Mouse (Mus musculus) mouse trophoblast stem cell (cell line): ENCODE data around the gene Grap2.

ENCODE experiments used
- in situ Hi-C, 2 experiments: fragments of 300-500 bp; cut with MseI, MboI; formaldehyde crosslinking; loops; 2 replicates in 1 of 2; 3 replicates in 1 of 2; pipeline ENCODE4 v1.15.1; 2025

Gene Grap2

DNA sequence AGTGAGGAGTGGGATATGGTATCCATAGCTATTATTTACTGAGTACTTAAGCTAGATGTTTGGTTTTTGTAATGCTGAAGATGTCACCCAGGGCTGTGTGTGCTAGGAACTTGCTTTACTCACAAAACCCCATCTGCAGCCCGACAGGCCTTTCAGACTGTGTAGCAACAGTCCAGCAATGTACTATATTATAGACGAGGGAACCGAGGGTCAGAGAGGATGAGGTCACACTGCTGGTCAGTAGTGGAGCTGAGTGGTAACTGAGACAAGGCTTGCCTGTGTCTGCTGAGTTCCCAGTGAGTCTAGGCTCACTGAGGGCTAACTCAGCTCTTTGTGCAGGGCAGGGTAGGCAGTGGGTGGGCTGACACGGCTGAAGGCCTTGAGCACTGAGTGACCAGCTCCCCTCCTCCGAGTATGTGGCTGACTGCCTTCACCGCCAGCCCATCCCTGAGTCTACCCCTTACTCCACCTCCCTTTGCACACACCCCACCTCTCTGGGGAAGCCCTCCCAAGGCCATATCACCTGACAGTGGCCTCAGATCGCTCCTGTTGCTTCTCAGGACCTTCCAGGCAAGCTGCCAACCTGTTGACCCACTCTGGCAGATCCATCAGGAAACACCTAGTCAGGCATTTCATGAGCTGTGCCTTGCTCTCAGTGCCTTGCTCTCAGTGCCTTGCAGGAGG is 108.1 kb downstream of the Grap2 start:
- in situ Hi-C loops: no loop called here

DNA sequence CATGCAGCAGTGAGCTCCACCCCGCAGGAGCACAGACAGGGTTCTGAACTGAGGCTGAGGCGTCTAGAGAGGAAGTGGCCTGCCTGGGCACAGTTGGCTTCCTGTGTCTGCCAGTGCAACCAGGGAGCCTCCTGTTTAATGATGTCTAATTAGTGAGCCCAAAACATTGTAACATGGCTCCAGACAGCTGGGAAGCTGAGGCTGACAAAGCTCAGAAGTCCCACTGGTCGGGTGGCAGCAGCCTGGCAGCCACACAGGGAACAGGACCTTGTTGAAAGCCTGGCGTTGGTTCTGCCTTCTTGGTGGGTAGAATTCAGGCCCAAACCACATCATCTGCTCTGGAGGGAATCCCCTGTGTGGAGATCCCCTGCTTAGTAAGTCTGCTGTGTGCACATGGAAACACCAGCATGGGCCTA is 109.1 kb downstream of the Grap2 start:
- in situ Hi-C loops: no loop called here

DNA sequence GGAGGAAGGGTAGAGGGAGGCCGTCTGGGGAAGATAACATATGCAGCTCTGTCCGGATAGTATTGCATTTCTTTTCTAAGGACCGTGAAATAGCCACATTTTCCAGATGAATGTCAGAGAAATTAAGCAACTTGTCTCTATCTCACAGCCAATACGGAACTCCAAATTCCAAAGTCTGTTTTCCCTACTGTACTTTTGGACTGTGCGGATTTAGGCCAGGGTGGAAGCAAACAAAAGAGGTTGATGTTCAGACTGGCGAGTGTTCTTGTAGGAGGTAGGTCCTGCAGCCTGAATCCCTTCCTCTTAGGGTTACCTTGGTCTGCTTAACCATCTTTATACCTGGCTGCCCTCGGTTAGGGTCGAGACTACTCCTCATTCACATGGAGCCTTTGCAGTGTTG is 109.9 kb downstream of the Grap2 start:
- in situ Hi-C loops: no loop called here

DNA sequence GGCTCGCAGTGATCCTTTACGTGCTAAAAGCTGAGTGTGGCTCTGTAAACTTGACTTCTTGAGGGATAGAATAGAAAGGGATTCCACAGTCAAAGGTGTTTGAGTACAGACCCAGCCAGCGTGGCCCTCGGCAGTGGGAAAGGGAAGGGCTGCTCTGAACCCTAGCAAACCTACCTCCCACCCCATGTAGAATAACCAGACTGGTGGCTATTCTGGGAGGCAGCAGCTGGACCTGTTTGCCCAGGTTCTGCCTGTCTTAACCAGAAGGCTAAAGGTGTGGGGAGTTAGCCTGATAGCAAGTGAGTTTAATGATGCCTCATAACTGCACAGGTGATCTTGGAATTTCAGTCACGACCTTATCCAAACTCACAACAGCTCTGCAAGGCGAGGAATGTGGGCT is 110.8 kb downstream of the Grap2 start:
- in situ Hi-C loops: no loop called here

DNA sequence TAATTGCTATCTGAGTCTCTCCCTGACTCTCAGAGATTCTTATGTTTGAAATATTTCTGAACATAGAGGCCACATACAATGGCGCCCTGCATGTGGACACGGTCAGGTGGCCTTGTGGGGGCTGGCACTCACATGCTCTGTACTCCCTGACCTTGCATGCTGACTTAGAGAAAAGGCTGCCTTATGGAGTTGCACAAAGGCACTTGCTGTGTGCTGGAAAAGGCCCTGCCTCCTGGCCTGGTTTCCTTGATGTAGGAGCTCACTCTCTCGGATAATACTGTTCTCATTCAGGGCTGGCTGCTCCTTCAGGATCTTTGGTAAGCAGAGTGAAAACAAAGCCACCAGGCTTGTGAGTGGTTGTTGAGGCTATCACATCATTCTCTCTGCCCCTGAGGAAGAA is 111.6 kb downstream of the Grap2 start:
- in situ Hi-C loops: no loop called here

DNA sequence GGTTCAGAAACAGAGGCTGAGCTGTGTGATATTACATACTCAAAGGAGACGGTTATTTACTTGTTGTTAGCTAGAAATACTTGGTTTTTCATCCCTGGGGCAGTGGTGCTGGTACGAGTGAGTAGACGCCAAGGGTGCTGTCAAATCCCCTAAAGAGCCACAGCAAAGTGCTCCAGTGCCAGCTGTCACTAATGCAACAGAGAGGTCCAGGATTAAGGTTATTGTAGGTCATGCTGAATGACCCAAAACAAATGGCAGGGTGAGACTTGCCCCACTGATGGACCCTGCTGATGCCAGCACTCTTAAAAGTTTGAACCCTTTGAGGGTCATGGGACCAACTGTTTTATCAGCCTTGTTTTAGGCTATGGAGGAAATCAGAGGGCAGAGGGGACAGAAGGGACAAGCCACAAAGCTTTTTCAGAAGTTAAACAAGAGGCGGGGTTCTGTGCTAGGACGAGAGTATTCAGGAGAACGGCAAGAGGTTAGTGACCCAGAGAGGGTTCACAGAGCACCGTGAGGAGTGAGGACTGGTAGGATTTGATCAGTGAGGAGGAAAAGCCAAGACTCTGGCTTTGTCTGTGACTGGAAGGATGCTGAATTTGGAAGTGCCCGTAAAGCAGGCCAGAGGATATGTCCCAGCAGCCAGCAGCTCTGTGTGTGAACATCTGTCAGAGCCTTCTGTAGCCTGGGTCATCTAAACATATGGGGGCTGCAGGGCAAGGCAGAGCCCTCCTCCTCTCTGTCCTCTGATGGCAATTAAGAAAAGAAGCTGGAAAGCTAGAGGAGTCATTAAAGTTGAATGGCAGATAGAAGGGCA is 112.6 kb downstream of the Grap2 start:
- in situ Hi-C loops: loop anchor here in 1 of 2 experiments (5.0 kb wide), 2 partner anchors 43 to 418 kb away; no protein-coding TSS in a partner anchor

DNA sequence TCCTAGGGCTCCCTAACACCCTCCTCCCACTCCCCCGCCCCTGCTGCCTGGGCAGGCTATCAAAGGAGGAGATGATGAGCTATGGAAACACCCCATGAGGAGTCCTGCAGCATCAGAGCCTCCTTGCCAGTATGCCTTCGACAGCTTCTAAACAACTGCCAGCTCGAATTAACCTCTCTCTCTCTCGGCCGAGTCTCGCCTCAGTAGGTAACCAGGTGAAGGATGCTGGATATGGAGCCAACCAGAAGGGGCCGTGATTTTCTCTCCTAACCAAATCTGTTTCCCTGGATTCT is 113.2 kb downstream of the Grap2 start:
- in situ Hi-C loops: loop anchor here in 1 of 2 experiments (5.0 kb wide), 2 partner anchors 43 to 418 kb away; no protein-coding TSS in a partner anchor

DNA sequence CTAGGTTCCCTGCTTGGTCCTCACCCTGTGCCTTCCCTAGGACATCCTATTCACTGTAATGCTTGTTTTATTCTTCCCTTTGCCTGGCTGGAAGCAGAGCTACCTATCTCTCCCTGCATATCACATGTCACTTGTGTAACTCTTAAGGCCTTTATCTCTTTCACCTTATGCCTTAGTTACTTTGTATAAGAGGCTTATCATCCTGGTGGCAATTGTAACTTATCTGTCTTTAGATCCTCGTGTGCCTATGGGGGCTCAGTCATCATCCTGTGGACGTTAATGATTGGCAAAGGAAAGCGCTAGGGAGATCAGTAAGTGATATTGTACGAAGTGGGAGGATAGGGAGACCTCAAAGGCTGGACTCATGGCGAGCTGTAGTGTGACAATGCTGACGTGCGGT is 116.1 kb downstream of the Grap2 start:
- in situ Hi-C loops: loop anchor here in 1 of 2 experiments (5.0 kb wide), 2 partner anchors 46 to 421 kb away; no protein-coding TSS in a partner anchor

DNA sequence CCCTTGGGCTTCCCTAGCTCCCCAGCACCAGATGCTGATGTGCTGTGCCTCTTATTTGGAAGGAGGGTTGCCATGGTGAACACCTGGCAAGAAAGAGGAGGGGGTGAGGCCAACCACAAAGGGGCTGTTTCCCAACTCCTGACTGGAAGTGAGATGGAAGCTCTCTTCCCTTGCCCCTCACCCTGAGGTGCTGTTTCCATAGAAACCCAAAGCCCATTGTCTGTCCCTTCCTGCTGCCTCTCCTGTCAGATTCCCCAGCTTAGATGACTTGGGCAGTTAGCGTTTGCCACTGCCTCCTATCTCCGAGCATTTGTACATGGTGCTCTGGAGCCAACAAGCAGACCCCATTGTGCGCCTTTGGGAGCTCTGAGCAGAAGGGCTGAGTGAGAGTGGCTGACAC is 121.1 kb downstream of the Grap2 start:
- in situ Hi-C loops: no loop called here

DNA sequence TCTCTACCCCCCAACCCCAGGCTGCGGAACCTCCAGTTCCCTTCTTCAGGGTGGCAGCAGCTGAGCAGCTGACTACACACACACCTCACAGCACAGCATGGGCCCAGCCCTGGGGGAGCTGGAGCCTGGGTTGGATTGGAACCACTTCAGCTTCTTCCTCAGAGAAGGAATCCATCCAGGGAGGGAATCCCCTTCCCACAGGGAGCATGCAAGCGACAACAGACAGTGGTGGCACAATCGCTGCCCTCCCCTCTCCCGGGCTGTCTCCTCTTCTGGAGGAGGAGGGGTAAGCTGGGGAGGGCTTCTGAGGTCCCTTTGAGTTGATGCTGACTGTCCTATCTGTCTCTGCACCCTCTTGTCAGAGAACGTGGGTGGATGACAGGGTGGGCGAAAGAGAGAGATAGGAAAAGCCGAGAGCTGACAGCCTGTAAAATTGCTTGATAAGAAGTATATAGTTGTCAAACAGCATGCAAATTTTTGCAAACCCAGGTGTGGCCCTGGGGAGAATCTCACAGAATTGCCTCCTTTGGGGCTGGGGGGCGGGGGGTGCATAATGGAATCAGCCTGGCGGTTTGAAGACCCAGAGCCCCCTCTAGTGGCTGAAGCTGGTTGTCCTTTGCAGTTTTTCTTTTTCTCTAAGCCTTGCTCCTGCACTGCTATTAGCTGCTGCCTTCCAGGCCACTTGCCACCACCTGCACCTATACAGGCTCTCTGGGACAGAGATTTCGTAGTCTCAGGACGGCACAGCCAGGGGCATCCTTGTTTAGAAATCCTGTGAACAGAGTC is 121.9 kb downstream of the Grap2 start:
- in situ Hi-C loops: no loop called here

DNA sequence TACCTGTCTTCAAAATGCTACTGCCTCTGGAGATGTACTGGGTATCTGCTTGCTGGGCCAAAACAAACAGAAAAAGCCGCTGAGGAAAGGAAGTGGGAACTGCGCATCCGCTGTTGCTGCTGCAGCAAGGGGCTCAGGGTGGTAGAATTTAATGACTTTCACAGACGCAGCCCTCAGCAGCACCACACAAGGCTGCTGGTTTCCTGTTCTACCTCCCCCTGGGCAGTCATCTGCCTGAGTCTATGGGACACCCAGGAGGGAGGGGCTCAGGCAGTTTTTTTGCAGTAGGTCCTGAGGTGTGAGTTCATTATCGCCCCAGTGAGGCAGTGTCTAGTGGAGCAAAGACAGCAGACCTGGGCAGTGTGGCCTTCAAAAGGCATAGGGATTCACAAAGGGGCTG is 125.2 kb downstream of the Grap2 start:
- in situ Hi-C loops: no loop called here

DNA sequence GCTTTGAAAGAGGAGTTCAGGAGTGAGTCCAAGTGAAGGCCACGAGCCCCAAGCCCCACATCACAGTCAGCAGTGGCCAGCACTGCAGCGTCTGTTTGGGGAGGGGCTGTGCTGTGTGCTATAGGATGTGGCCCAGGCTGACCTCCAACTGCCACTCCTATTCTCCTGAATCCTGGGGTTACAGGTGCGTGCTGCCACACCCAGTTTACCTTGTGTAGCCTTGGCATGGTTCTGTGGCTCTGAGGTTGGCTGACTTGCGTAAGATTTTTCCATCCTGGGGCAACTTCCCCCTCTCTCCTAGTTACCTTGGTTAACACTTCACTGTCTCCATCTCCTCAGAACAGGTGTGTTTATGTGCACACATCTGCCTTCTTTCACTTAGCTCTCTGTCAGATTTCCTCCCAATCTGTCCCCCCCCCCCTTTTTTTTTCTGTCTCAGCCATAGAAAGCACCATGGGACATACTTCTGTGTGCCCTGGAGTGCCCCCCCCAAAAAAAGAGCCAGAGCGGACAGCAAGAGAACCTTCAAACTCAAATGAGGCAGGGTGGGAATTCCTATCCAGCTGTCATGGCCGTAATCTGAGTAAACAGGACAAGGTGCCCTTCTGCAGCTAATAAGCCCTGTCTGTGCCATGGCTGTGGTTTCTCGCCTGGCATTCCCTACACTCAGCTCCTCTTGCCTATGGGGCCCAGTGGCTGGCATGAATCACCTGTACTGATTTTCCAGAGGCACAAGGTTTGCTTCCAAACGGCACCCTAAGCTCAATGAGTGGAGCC is 129.3 kb downstream of the Grap2 start:
- in situ Hi-C loops: loop anchor here (5.0 to 10.0 kb wide), 3 partner anchors 69 to 434 kb away; partner anchors contain the start of gene Adsl (in 1 of the 2)
